Mouse (Mus musculus) lung, embryonic 16.5 days (tissue): ENCODE data around the gene Zcchc7. TPM values are rescaled to one million over a fixed set of nuclear protein-coding genes. Genes with fewer than 3 reads are reported as not detected.
A peak's percentile ranks its signal among the peaks of the same experiment; 100 is the strongest.

ENCODE experiments used
- ATAC-seq: fragments of 200-750 bp; cut with Nextera tagmentation; 2 replicates; pipeline ENCODE4 v1.8.0; 2017; ENCODE audit warnings: low read depth, mild to moderate bottlenecking, moderate library complexity
- H3K27ac ChIP-seq: fragments of 300-500 bp; sonication (generic); 2 replicates; pipeline ENCODE4 v1.5.1; 2014; ENCODE audit warnings: mild to moderate bottlenecking, control low read depth, low read length
- H3K27me3 ChIP-seq: fragments of 300-500 bp; sonication (generic); 2 replicates; pipeline ENCODE4 v1.6.1; 2014; ENCODE audit warnings: low read depth, low read length, mixed read lengths; ENCODE audit not compliant: control insufficient read depth, insufficient read depth
- H3K36me3 ChIP-seq: fragments of 300-500 bp; sonication (generic); 2 replicates; pipeline ENCODE4 v1.6.1; 2014; ENCODE audit warnings: low read length; ENCODE audit not compliant: control insufficient read depth, insufficient read depth
- H3K4me1 ChIP-seq: fragments of 300-500 bp; sonication (generic); replicated peaks from 2 replicates; pipeline ENCODE4 v1.6.1; 2014; ENCODE audit warnings: low read length, mixed read lengths; ENCODE audit not compliant: control insufficient read depth, insufficient read depth
- H3K4me2 ChIP-seq: fragments of 300-500 bp; sonication (generic); 2 replicates; pipeline ENCODE4 v1.6.1; 2014; ENCODE audit warnings: low read depth, low read length, control low read depth
- H3K4me3 ChIP-seq: fragments of 300-500 bp; sonication (generic); 2 replicates; pipeline ENCODE4 v1.5.1; 2014; ENCODE audit warnings: mild to moderate bottlenecking, low read length, control low read depth
- H3K9ac ChIP-seq: fragments of 300-500 bp; sonication (generic); 2 replicates; pipeline ENCODE4 v1.6.1; 2014; ENCODE audit warnings: low read length, control low read depth
- H3K9me3 ChIP-seq: fragments of 300-500 bp; sonication (generic); 2 replicates; pipeline ENCODE4 v1.6.1; 2016; ENCODE audit warnings: low read length; ENCODE audit not compliant: control insufficient read depth
- WGBS: fragments of 180-500 bp; shearing (Covaris S2); extraction: QIAGEN DNeasy Blood & Tissue Kit; methylation state at CpG from one replicate; pipeline ENCODE4 v1.1.7; 2014; 5-methylcytosine and 5-hydroxymethylcytosine counted together
- polyA plus RNA-seq: library from polyadenylated mRNA; unstranded; fragments of >200 nt; fragmentation: Nextera tagmentation; extraction: Ambion mirVana; gene quantifications from 2 replicates; pipeline ENCODE4 v1.2.1, GENCODE M21; 2015

Gene Zcchc7
- polyA plus RNA-seq, 1 experiment from 2014 or later, result 36.6 TPM

DNA sequence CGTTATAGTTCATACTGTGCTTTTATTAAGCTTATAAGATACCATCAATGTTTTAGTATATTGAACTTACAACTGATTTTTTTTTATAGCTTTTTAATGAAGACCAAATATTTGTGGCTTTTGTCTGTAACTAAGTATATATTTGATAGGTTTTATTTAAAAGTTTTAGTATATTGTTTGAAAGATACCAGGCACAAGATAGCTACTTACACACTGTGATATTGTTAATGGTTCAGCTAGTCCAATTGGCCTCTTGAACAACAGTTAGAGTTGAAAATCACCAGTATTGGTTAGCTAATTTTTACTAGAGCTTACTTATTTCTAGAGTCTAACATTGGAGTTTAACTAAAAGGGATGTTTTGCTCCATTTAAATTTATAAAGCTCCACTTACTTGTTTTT is 25.8 kb downstream of the Zcchc7 start:
- Histone ChIP-seq H3K4me2 (no peak overlapping the region), H3K4me1 (no peaks in the 10 kb centered on the region), H3K9ac (no peak overlapping the region), H3K27me3 (no peaks in the 10 kb centered on the region), H3K27ac (no peak overlapping the region), H3K9me3 (no peaks in the 10 kb centered on the region), H3K4me3 (no peak overlapping the region), H3K36me3 (no peaks in the 10 kb centered on the region)
- 79% methylated on average over 1 of the region's 1 CpGs for WGBS
- no peak for ATAC-seq

DNA sequence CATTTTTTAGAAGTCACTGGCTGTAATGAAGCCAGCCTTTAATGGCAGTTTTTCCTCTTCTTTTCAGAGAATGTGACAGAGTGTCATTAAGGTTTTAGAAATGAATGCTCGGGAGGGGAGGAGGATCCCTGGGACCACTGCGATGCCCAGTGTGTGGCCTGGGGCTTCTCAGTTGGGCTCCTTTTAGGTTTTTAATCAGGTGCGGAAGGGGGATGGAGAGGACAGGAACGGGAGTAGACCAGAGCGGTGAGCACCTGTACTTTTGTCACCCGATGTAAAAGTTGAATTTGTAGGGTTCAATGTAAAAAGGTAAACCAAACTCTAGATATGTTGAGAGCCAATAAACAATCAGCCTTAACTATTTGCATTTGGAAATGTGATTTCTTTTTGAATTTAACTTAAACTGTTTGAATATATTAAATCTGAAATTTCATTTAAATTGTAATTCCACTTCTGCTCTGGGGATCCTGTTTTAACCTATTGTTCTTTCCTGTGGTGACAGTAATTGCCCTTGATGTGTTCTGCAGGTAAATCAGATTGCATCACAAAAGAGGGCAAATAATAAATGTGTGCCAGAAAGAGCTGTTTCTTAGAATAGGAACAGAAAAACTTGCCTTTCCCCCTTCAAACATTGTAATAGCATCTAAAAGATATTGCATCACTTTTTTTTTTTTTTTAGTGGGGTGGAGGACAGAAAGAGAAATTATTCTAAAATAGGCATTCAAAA is 28.1 kb downstream of the Zcchc7 start:
- H3K4me2 ChIP-seq, result no peak overlapping the region
- no peak overlapping the region for H3K27ac ChIP-seq
- H3K27me3 ChIP-seq, result no peaks in the 10 kb centered on the region
- 58% methylated on average over 6 of the region's 6 CpGs for whole genome bisulfite sequencing
- no peaks in the 10 kb centered on the region for H3K9me3 ChIP-seq
- no peaks in the 10 kb centered on the region for H3K4me1 ChIP-seq
- no peak overlapping the region for H3K4me3 ChIP-seq
- H3K36me3 ChIP-seq, result no peaks in the 10 kb centered on the region
- no peak overlapping the region for H3K9ac ChIP-seq
- ATAC-seq, result no peak

DNA sequence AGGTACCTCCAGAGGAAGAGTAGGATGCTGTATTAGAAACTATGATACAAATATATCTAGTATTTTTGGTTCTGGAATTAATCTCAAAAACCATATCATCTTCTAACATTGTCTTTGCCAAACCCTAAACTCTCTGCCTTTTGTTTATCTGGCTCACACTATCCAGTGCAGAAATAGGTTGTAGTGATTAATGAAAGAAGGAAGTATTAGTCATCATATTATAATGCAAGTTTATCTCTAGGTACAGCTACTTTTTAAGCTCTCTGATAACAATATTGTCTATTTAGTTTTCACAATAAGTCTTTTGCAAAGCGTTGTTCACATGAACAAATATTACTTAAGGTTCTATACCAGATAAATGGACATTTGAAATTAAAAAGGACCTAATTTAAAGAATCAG is 57.2 kb downstream of the Zcchc7 start:
- 62% methylated on average over 1 of the region's 1 CpGs for WGBS
- Histone ChIP-seq H3K4me1 (peaks cover 4% of the 10 kb centered on the region), H3K4me2 (no peak overlapping the region), H3K27ac (no peak overlapping the region), H3K9ac (no peak overlapping the region), H3K9me3 (no peaks in the 10 kb centered on the region), H3K36me3 (no peaks in the 10 kb centered on the region), H3K27me3 (no peaks in the 10 kb centered on the region), H3K4me3 (no peak overlapping the region)
- no peak for ATAC-seq

DNA sequence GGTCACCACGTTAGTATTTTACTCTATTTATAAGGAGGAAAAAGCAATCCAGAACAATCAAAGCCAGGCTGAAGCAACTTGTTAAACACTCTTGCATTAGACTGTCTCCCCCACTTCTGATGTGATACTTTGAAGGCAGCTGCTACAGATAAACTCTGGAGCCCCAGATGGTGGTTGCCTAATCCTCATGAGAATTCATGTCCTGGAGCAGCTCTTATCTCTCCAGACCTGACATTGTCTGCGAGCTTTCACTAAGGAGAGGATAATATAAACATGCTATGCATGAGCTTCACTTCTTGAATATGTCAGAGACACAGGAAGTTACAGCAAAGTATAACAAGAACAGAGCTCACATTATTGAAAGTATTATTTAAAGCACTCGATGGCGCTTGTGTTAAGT is 58.1 kb downstream of the Zcchc7 start:
- Histone ChIP-seq H3K27ac (no peak overlapping the region), H3K9ac (no peak overlapping the region), H3K9me3 (no peaks in the 10 kb centered on the region), H3K4me1 (peaks cover 4% of the 10 kb centered on the region), H3K36me3 (no peaks in the 10 kb centered on the region), H3K27me3 (no peaks in the 10 kb centered on the region), H3K4me2 (no peak overlapping the region), H3K4me3 (no peak overlapping the region)
- peak; percentile 62; the same call in 1 of the 2 replicates for ATAC-seq
- WGBS, result 21% methylated on average over 4 of the region's 4 CpGs

DNA sequence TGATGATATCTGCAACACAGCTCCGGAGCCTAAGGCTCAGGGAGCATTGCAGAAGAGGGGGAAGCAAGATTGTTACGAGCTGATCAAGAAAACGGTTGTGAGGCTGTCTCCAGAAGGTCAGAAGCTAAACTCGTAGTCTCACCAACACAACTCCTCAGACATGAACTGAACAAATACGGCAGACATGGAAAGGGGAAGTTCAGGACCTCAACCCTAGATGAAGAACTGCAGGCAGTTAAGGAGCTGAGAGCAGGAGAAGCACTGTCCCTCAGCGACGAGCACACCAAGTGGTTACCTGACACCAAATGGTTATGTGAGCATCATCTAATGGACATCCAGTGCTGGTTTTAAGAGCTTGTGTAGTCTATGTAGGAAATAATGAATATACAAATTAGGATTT is 60.9 kb downstream of the Zcchc7 start:
- H3K4me3 ChIP-seq, result no peak overlapping the region
- H3K4me1 ChIP-seq, result peaks cover 4% of the 10 kb centered on the region
- no peaks in the 10 kb centered on the region for H3K9me3 ChIP-seq
- no peak overlapping the region for H3K4me2 ChIP-seq
- no peaks in the 10 kb centered on the region for H3K27me3 ChIP-seq
- 53% methylated on average over 7 of the region's 7 CpGs for WGBS
- no peak overlapping the region for H3K9ac ChIP-seq
- no peak for ATAC-seq
- no peak overlapping the region for H3K27ac ChIP-seq
- no peaks in the 10 kb centered on the region for H3K36me3 ChIP-seq

DNA sequence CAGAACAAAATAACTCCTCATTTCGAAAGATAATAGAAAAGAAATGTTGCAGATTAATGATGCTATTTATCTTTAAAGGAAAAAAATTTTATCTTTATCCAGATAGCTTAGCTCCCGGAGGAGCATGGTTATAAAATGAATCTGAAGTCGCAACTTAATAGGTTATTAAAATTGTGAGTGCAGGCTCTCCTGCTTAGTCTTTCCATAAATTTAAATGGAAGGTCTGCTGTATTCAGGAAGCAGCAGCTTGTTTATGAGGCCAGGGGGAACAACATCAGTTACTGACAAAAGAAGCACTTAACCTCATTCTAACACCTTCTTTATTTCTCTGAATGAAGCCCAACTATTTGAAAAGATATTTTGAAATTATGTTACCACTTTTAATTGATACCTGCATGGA is 74.9 kb downstream of the Zcchc7 start:
- Histone ChIP-seq H3K4me1 (no peaks in the 10 kb centered on the region), H3K27ac (no peak overlapping the region), H3K4me3 (no peak overlapping the region), H3K4me2 (no peak overlapping the region), H3K27me3 (no peaks in the 10 kb centered on the region), H3K9ac (no peak overlapping the region), H3K9me3 (no peaks in the 10 kb centered on the region), H3K36me3 (no peaks in the 10 kb centered on the region)
- WGBS, result 61% methylated on average over 3 of the region's 3 CpGs
- ATAC-seq, result no peak

DNA sequence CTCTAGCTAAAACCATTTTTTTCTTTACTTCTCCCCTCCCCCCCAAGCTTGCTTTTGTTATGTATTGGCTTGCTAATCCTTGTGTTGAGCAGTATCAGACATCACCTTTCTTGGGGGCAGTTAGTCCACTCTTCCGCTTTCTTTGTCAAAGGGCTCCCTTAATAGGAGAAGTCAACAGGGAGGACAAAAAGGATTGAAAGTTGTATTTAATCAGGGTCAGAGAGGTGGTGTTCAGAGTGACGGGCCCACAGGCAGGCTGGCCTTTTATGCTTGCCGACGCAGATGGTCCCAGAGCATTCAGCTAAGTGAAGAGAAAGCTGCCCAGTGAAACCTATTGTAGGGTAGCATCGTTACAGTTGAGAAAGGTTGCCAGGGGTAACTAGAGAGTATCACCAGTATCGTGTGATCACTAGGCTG is 96.2 kb downstream of the Zcchc7 start:
- no peak overlapping the region for H3K4me2 ChIP-seq
- no peak overlapping the region for H3K9ac ChIP-seq
- no peak for ATAC-seq
- H3K4me3 ChIP-seq, result no peak overlapping the region
- WGBS, result 51% methylated on average over 6 of the region's 6 CpGs
- no peaks in the 10 kb centered on the region for H3K9me3 ChIP-seq
- H3K4me1 ChIP-seq, result no peaks in the 10 kb centered on the region
- no peaks in the 10 kb centered on the region for H3K27me3 ChIP-seq
- H3K27ac ChIP-seq, result no peak overlapping the region
- no peaks in the 10 kb centered on the region for H3K36me3 ChIP-seq

DNA sequence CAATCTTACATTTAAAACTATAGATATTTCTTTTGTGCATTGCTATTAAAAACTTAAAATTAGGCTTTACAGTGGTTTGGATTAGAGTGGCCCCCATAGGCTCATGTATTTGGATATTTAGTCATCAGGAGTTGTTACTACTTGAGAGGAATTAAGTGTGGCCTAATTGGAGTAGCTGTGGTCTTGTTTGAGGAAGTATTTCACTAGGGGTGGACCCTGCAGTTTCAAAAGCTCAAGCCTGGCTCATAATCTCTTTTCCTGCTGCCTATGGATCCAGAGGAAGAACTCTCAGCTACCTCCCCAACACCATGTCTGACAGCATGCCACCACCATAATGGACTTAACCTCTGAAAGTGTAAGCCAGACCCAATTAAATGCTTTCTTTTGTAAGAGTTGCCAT is 115.9 kb downstream of the Zcchc7 start:
- Histone ChIP-seq H3K36me3 (no peaks in the 10 kb centered on the region), H3K9ac (no peak overlapping the region), H3K27me3 (no peaks in the 10 kb centered on the region), H3K9me3 (no peaks in the 10 kb centered on the region), H3K27ac (no peak overlapping the region), H3K4me2 (no peak overlapping the region), H3K4me1 (no peaks in the 10 kb centered on the region), H3K4me3 (no peak overlapping the region)
- no peak for ATAC-seq

DNA sequence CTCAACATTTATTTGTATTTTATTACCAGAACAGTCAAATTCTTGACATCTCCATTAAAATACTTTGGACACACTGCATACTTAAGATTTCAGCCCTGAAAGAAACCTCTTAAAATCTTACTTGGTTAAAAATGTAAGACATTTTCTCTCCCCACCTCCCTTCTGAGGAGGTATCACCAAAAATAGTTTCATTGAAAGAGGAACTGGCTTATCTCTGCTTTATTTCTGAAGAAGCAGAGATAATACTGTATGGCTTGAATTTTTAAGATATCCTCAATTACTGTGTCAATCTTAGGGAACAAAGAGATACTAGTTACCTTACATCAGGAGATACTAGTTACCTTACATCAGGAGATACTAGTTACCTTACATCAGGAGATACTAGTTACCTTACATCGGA is 116.4 kb downstream of the Zcchc7 start:
- 93% methylated on average over 1 of the region's 1 CpGs for WGBS
- Histone ChIP-seq H3K27me3 (no peaks in the 10 kb centered on the region), H3K36me3 (no peaks in the 10 kb centered on the region), H3K4me1 (no peaks in the 10 kb centered on the region), H3K4me3 (no peak overlapping the region), H3K4me2 (no peak overlapping the region), H3K27ac (no peak overlapping the region), H3K9ac (no peak overlapping the region), H3K9me3 (no peaks in the 10 kb centered on the region)
- no peak for ATAC-seq
